Mouse (Mus musculus): ENCODE measurements around the gene Castor1. TPM values are rescaled to one million over a fixed set of nuclear protein-coding genes. Genes with fewer than 3 reads are reported as not detected.
A peak's percentile ranks its signal among the peaks of the same experiment; 100 is the strongest.

Gene Castor1
- polyA plus RNA-seq, 1 experiment, result not detected

DNA sequence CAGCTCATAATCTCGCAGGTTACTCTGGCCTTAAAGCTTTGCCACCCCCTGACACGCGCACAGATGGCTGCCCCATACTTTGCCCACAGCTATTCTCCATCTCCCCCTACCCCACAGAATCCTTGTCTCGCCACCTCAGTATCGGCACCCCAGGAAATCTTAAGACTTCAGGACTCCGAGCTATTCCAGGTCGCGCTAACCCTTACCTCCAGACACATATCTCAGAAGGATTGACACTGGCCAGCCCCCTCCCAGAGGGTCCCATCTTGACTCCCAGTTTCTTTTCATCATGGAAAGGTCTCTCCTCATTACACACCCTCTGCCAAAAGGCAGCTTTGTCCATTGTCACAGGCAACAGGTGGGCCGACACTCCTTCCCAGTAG is 30.7 kb upstream of the Castor1 start:
- peak overlapping the region; percentile 82 for H3K4me3 ChIP-seq (ENCODE audit: insufficient read depth, low read depth, low read length)

DNA sequence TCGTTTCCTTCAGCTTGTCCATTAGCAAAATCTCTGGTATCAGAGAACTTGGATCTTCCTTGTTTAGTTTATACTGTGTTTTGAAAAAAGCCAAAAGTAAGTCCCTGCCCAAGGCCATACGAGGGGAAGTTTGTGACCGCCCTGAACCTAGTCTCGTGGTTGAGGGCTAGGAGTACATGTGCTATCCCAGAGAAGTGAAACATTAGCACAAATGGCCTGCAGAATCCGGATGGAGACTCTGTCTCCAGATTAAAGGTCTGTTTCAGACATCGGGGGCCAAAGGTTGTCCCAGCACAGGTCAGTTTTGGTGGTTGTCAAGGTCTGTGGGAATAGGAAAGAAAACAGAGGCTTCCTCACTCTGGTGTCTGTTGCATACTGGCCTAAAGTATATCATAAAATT is 28.8 kb upstream of the Castor1 start:
- WGBS, result 82% methylated on average over 6 of the region's 6 CpGs
- H3K4me1 ChIP-seq (ENCODE audit: control insufficient read depth, insufficient read depth, low read length), result peaks cover 28% of the 10 kb centered on the region

More for the DNA sequence above, 30.7 kb upstream of the Castor1 start:
- peaks cover 28% of the 10 kb centered on the region for H3K4me1 ChIP-seq (ENCODE audit: control insufficient read depth, insufficient read depth, low read length)
- peak overlapping the region; percentile 47; the same call in 1 of the 2 replicates for H3K27ac ChIP-seq (ENCODE audit: insufficient read depth, low read depth, low read length)
- WGBS, result 12% methylated on average over 9 of the region's 9 CpGs
- no peak for TF ChIP-seq POLR2A (IDR thresholded peaks at IDR 0.05; ENCODE audit: insufficient read depth, low read depth, low read length)
- TF ChIP-seq CTCF (IDR thresholded peaks at IDR 0.05; ENCODE audit: insufficient read depth, low read depth, low read length), result no peak

DNA sequence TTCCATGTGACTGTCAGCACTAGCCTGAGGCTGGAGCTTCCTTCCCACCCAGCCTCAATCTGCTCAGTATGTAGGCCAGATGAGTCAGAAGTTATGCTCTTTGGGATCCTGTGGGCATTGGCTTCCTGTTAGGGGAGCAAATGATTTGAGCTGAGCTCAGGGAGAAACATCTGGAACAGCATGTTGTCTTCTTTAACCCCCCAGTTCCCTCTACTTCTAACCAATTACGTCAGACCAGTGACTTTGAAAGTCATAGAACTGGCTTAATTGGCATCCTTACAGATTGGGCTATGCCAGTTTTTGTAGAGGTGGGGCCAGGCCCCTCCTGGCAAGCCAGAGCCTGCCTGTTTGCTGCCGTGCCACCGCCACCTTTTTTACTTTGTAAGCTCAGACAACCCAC is 27.3 kb upstream of the Castor1 start:
- no peak overlapping the region for H3K4me3 ChIP-seq (ENCODE audit: insufficient read depth, low read depth, low read length)
- WGBS, result 36% methylated on average over 3 of the region's 3 CpGs
- peak overlapping the region; percentile 71 for H3K27ac ChIP-seq (ENCODE audit: insufficient read depth, low read depth, low read length)
- TF ChIP-seq POLR2A (IDR thresholded peaks at IDR 0.05; ENCODE audit: insufficient read depth, low read depth, low read length), result no peak
- TF ChIP-seq CTCF (IDR thresholded peaks at IDR 0.05; ENCODE audit: insufficient read depth, low read depth, low read length), result no peak
- H3K4me1 ChIP-seq (ENCODE audit: control insufficient read depth, insufficient read depth, low read length), result peaks cover 28% of the 10 kb centered on the region

More for the DNA sequence above, 28.8 kb upstream of the Castor1 start:
- TF ChIP-seq CTCF (IDR thresholded peaks at IDR 0.05; ENCODE audit: insufficient read depth, low read depth, low read length) (no peak), POLR2A (IDR thresholded peaks at IDR 0.05; ENCODE audit: insufficient read depth, low read depth, low read length) (no peak)
- Histone ChIP-seq H3K4me3 (ENCODE audit: insufficient read depth, low read depth, low read length) (no peak overlapping the region), H3K27ac (ENCODE audit: insufficient read depth, low read depth, low read length) (no peak overlapping the region)

DNA sequence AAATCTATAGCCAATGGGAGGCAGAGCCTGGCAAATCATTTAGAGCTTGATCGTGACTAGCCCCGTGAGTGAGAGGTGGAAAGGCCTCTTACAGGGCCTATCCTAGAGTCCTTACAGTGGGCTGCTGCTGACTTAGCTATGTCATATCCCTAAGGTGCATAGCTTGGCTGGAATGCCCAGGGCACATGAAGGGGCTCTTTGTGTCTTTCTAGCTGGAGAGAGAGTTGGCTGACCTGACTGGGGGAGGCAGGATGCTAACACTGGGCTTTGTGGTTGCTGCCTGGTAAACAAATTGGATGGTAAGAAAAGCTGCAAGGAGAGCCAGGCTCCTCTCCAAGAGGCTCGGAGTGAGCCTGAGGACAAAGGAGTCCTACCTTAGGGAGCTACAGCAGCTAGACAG is 25.3 kb upstream of the Castor1 start:
- Histone ChIP-seq H3K4me1 (ENCODE audit: control insufficient read depth, insufficient read depth, low read length) (peaks cover 17% of the 10 kb centered on the region), H3K4me3 (ENCODE audit: insufficient read depth, low read depth, low read length) (no peak overlapping the region), H3K27ac (ENCODE audit: insufficient read depth, low read depth, low read length) (peak overlapping the region; percentile 18; the same call in 1 of the 2 replicates)
- TF ChIP-seq POLR2A (IDR thresholded peaks at IDR 0.05; ENCODE audit: insufficient read depth, low read depth, low read length) (no peak), CTCF (IDR thresholded peaks at IDR 0.05; ENCODE audit: insufficient read depth, low read depth, low read length) (no peak)
- WGBS, result 79% methylated on average over 3 of the region's 3 CpGs

DNA sequence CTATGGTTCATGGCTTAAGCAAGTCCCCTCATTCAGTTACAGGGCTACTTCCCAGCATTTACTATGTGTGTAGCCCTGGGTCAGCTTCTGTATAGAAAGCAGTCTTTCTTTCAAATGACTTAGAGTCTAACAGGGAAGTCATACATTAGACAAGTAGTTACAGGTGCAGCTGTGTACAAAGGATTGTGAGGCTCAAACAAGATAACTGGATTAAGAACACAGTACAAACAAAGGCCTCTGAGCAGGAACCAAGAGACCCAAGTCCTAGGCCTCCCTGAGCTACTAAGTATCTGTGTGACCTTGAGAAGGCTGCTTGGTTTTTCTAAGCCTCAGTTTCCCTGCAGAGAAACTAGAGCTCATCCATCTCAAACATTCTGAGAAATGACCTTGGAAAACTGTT is 24.6 kb upstream of the Castor1 start:
- Histone ChIP-seq H3K27ac (ENCODE audit: insufficient read depth, low read depth, low read length) (no peak overlapping the region), H3K4me3 (ENCODE audit: insufficient read depth, low read depth, low read length) (no peak overlapping the region), H3K4me1 (ENCODE audit: control insufficient read depth, insufficient read depth, low read length) (peaks cover 17% of the 10 kb centered on the region)
- TF ChIP-seq CTCF (IDR thresholded peaks at IDR 0.05; ENCODE audit: insufficient read depth, low read depth, low read length) (no peak), POLR2A (IDR thresholded peaks at IDR 0.05; ENCODE audit: insufficient read depth, low read depth, low read length) (no peak)

DNA sequence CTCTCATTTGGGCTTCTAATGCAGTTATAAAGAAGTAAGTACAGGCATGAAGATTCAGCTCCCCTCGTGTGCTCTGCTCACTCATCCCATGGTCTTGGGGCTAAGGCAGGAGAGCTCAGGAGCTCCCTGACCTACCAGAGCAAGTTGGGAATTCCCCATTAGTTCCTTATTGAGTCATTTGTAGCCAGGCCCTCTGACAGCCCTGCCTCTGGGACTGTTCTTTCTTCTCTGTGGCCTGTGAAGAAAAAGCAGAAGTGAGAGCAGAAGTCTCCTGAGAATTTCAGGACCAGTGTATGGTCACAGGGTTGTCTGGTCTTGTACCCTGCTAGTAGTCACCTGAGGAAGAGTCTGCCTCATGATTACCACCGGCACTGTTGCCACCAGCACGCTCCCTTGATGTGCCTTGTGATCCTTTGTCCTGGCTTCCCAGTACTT is 22.4 kb upstream of the Castor1 start:
- WGBS, result 84% methylated on average over 3 of the region's 3 CpGs
- Histone ChIP-seq H3K4me3 (ENCODE audit: insufficient read depth, low read depth, low read length) (no peak overlapping the region), H3K4me1 (ENCODE audit: control insufficient read depth, insufficient read depth, low read length) (peaks cover 9% of the 10 kb centered on the region), H3K27ac (ENCODE audit: insufficient read depth, low read depth, low read length) (no peak overlapping the region)
- no peak for TF ChIP-seq CTCF (IDR thresholded peaks at IDR 0.05; ENCODE audit: insufficient read depth, low read depth, low read length)
- no peak for TF ChIP-seq POLR2A (IDR thresholded peaks at IDR 0.05; ENCODE audit: insufficient read depth, low read depth, low read length)

DNA sequence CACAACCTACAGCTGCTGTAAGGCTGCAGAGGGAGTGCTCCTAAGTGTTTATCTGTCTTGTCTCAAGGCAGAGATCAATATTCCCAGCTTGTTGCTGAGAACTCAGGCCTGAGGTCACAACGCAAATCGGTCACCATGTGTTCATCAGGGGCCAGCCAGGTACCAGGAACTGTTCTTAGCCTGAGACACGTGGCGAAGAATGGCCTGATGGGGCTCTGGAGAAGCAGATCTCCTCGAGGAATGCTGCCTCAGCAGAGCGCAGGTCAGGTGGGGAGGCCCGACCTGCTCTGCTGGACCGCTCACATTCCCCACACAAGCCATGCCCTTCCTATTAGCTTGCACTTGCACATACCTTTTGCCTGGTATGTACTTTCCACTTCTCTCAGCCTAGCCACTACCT is 21.4 kb upstream of the Castor1 start:
- no peak for TF ChIP-seq POLR2A (IDR thresholded peaks at IDR 0.05; ENCODE audit: insufficient read depth, low read depth, low read length)
- 88% methylated on average over 8 of the region's 8 CpGs for WGBS
- Histone ChIP-seq H3K4me3 (ENCODE audit: insufficient read depth, low read depth, low read length) (no peak overlapping the region), H3K27ac (ENCODE audit: insufficient read depth, low read depth, low read length) (no peak overlapping the region), H3K4me1 (ENCODE audit: control insufficient read depth, insufficient read depth, low read length) (peaks cover 3% of the 10 kb centered on the region)

DNA sequence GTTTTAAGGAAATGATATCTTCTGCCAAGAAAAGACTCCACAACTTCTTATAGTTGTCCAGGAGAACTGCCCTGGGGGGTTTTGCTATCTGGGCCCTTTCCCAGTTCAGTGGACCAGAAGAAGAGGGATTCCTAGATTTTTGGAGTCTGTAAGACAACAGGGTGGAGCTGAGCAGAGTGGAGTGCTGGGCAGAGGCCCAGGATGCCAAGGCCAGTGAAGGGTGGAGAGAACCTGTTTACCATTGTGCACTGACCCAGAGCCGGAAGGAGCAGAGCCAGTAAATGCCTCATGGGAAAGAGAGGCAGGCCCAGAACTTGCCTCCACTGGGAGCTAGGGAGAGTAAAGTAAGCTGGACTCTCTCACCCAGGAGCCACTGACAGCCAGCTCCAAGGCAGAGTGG is 20.3 kb upstream of the Castor1 start:
- Histone ChIP-seq H3K27ac (ENCODE audit: insufficient read depth, low read depth, low read length) (no peak overlapping the region), H3K4me1 (ENCODE audit: control insufficient read depth, insufficient read depth, low read length) (peaks cover 6% of the 10 kb centered on the region), H3K4me3 (ENCODE audit: insufficient read depth, low read depth, low read length) (no peak overlapping the region)
- no peak for TF ChIP-seq CTCF (IDR thresholded peaks at IDR 0.05; ENCODE audit: insufficient read depth, low read depth, low read length)
- TF ChIP-seq POLR2A (IDR thresholded peaks at IDR 0.05; ENCODE audit: insufficient read depth, low read depth, low read length), result no peak
- WGBS, result 81% methylated on average over 1 of the region's 1 CpGs

DNA sequence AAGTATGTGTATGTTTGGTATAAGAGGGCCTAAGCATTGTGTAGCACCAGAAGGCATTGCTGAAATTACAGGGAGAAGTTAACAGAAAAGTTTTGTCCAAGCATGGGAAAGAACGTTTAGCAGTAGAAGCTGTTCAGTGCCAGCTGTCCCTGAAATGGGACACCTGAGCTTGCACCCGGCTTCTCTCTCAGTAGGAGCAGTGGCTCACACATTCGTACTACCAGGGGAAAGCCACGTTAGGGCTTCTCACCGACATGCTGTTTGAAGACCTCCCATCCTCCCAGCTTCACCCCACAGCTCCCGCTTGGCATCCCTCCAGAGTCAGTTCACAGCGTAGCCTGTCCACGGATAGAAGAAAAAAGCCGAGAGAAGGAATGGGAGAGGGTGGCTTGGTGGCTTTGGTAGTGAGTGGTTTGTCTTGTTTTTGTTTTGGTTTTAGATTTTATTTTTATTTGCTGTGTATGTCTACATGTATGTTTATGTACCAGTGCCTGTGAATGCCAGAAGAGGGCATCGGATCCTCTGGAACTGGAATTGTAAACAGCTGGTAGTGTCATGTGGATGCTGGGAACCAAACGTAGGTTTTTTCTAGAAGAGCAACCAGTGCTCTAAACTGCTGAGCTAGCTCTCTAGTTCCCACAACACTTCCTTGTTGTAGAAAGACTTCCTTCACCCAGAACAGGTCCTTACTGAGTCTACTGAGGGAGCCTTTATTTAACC is 15.9 kb upstream of the Castor1 start:
- H3K4me3 ChIP-seq (ENCODE audit: insufficient read depth, low read depth, low read length), result no peak overlapping the region
- peaks cover 24% of the 10 kb centered on the region for H3K4me1 ChIP-seq (ENCODE audit: control insufficient read depth, insufficient read depth, low read length)
- no peak for TF ChIP-seq POLR2A (IDR thresholded peaks at IDR 0.05; ENCODE audit: insufficient read depth, low read depth, low read length)
- no peak for TF ChIP-seq CTCF (IDR thresholded peaks at IDR 0.05; ENCODE audit: insufficient read depth, low read depth, low read length)
- 41% methylated on average over 11 of the region's 11 CpGs for WGBS
- 0 out of 2 replicates have a peak overlapping the region, but pooled peaks have one; percentile 15 for H3K27ac ChIP-seq (ENCODE audit: insufficient read depth, low read depth, low read length)
